Comparison of ENCODE assay signal across 13 mouse cellular contexts in genomic region chr11:63562696-63563095, GRCm38 (mm10).
DNase-seq lines count a peak whose midpoint lies in the region.
"Had no signal": no experiment of that assay in that cellular context is flagged by ENCODE, and none has a peak within 500 bp of the region (broad histone marks: within the 10 kb centered on the region; RNA-seq: fewer than 3 reads in every experiment).

No protein-coding gene starts in this region.

- H3K27me3 ChIP-seq in forebrain, embryonic 10.5 days (ENCODE audit: poor library complexity, severe bottlenecking) = peaks cover 34% of the 10 kb centered on the region; the same call in 1 of the 2 replicates
- peaks cover 8% of the 10 kb centered on the region; the same call in 1 of the 2 replicates for H3K27me3 ChIP-seq in hindbrain, embryonic 10.5 days (ENCODE audit: insufficient read depth, poor library complexity, severe bottlenecking)
- H3K27me3 ChIP-seq: megakaryocyte, embryonic 14.5 days; neural tube, embryonic 13.5 days had no signal

- no peak overlapping the region for H3K27ac ChIP-seq in forebrain, embryonic 10.5 days
- no peak overlapping the region for H3K27ac ChIP-seq in hindbrain, embryonic 10.5 days
- H3K27ac ChIP-seq: liver, embryonic 14.5 days; neural tube, embryonic 13.5 days had no signal

- DNase-seq in heart, adult 11 months = peak; percentile 57
- DNase-seq in heart, postnatal 4 days = no peak
- DNase-seq in urinary bladder, postnatal 14 days (ENCODE audit: low spot score) = peak; percentile 18
- DNase-seq in urinary bladder, adult 18-20 months (ENCODE audit: low spot score in 2 of 2) = no peak
- DNase-seq in kidney, postnatal 14 days = peak; percentile 26
- DNase-seq in forebrain, embryonic 10.5 days (ENCODE audit: extremely low spot score, low spot score) = no peak
- no peak for DNase-seq in hindbrain, embryonic 10.5 days (ENCODE audit: low spot score)
- no peak for DNase-seq in right cerebral cortex, postnatal 4 days
- DNase-seq: cerebellum, adult 8-10 months; right cerebral cortex, adult 18-20 months had no signal

- whole genome bisulfite sequencing in forebrain, embryonic 10.5 days = 83% methylated on average over 2 of the region's 2 CpGs
- 64% methylated on average over 2 of the region's 2 CpGs for WGBS in hindbrain, embryonic 10.5 days

- H3K4me1 ChIP-seq in forebrain, embryonic 10.5 days = peaks cover 7% of the 10 kb centered on the region; the same call in 1 of the 2 replicates
- H3K4me1 ChIP-seq in hindbrain, embryonic 10.5 days (replicated peaks) = no peaks in the 10 kb centered on the region; the same call in 1 of the 2 replicates
- H3K4me1 ChIP-seq: megakaryocyte, embryonic 14.5 days; neural tube, embryonic 13.5 days had no signal

- H3K9me3 ChIP-seq in forebrain, embryonic 10.5 days = peaks cover 6% of the 10 kb centered on the region; the same call in 1 of the 2 replicates
- H3K9me3 ChIP-seq in hindbrain, embryonic 10.5 days = no peaks in the 10 kb centered on the region
- H3K9me3 ChIP-seq: neural tube, embryonic 13.5 days had no signal

- H3K36me3 ChIP-seq in forebrain, embryonic 10.5 days (replicated peaks) = no peaks in the 10 kb centered on the region
- no peaks in the 10 kb centered on the region for H3K36me3 ChIP-seq in hindbrain, embryonic 10.5 days
- H3K36me3 ChIP-seq: neural tube, embryonic 13.5 days had no signal

- H3K4me3 ChIP-seq in forebrain, embryonic 10.5 days = no peak overlapping the region
- no peak overlapping the region for H3K4me3 ChIP-seq in hindbrain, embryonic 10.5 days
- H3K4me3 ChIP-seq: megakaryocyte, embryonic 14.5 days; neural tube, embryonic 13.5 days had no signal

Comparison
In these comparisons a context has a peak if more than half of its experiments do, and no peak if none do; other contexts are left out.
1. DNase-seq: peak in heart, adult 11 months (single experiment), urinary bladder, postnatal 14 days (single experiment) and kidney, postnatal 14 days (single experiment); none in heart, postnatal 4 days (single experiment), urinary bladder, adult 18-20 months (0 of 2), forebrain, embryonic 10.5 days (single experiment), hindbrain, embryonic 10.5 days (single experiment) and right cerebral cortex, postnatal 4 days (single experiment).